Mouse (Mus musculus) lung, postnatal 4 days (tissue): ENCODE data around the gene Krt28.
A peak's percentile ranks its signal among the peaks of the same experiment; 100 is the strongest.

ENCODE experiments used
- DNase-seq, 2 experiments: peaks; one replicate each; pipeline ENCODE4 v3.0.0; 2021

The Krt28 gene

DNA sequence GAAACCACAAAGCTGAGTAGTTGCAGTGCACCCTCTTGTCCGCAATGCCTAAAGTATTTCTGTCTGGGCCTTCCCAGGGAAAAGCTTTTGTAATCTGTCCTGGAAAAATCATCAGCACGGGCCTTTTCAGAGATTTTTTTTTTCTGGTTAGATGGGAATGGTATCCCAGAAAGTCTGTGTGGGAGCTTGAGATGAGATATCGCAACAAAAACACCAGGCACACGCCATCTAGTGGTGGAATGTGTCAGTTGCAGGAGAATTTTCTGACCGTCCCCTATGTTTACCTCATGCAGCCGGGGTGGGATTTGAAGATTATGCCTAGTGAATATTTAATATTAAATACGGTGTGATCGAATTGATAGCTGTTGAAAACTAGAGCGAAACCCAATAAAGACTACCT lies 10.3 kb downstream of the Krt28 start:
- DNase-seq: peak in 1 of 2 experiments; percentile 22

DNA sequence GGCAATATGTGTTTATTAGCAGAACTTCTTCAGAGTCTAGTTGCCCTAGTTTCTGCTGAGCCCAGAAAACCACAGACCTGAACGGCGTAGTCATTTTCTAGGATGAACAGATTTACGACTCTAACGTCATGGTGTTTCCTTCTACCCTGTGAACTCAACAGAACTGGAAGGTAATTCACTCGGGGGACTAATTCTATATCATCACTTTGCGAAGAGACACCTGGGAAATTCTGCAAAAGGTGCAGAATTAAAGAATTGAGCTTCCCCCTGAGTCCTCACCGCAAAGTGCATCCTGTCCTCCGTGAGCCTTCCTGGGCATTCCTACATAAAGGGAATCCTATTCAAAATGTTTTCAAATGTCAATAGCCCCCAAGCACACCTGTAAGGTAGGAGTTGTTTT lies 13.3 kb downstream of the Krt28 start:
- DNase-seq: no peak

DNA sequence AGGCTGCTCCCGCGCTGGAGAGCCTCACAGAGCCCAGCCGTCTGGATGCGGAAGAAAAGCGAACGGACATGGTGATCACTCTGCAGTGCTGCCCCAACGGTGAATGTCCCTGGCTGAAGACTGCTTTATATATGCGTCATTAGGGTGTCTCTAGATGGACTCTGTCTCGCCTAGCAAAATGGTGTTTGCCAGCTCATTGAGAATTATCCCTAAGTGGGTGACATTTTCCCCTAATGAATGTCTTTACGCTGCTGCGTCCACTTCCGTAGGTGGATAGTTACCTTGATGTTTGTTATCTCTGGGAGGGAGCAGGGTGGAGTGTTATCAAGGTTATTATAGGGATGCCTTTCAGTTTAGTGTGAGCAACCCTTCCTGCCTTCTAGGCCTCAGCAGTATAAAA lies 23.7 kb downstream of the Krt28 start, which contains the start of gene Krt27:
TSS of gene Krt27 (minus strand) at position 101 of the 400 bp plus-strand sequence.
- no peak for DNase-seq

DNA sequence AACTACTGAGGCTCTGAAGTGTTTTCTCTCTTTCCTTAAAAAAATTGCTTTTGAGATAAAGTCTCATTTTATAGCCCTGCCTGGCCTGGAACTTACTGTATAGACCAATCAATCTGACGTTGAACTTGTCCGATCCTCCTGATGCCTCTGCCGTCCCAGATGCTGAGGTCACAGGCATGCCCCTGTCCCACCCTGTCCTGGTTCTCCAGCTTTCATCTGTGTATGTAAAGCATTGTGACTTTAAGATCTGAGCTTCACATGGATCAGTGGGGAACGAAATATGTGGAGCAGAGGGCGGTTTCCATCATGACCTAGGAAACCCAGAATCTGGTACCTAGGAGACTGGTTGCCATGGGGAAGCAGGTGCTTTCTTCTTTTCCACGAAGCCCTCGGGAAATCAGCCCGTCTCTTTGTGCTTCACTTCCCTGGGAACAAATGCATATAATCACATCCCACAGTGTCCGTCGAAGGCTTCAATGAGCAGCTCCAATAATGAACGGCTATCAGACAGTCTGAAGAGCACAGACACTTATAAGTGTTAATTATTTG lies 35.3 kb downstream of the Krt28 start:
- DNase-seq: no peak

DNA sequence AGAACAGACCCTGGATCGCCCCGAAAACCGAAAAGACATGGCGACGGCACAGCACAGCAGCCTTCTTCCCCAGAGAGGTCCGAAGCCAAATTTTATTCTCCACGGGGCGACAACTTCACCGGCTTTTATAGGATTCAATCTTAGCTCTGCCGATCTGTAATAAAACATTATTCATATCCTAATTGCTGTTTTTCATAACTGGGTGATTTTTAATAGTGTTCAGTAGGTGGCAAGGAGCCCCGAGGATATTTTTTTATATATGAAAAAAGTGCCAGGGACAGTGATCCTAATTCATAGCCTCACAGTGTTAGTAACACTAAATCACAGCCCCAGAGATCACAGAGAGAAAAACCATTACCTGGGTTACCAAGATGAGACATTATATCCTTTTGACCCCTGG lies 36.8 kb downstream of the Krt28 start, which contains the start of gene Krt26:
TSS of gene Krt26 (minus strand) at position 101 of the 400 bp plus-strand sequence.
- no peak for DNase-seq

DNA sequence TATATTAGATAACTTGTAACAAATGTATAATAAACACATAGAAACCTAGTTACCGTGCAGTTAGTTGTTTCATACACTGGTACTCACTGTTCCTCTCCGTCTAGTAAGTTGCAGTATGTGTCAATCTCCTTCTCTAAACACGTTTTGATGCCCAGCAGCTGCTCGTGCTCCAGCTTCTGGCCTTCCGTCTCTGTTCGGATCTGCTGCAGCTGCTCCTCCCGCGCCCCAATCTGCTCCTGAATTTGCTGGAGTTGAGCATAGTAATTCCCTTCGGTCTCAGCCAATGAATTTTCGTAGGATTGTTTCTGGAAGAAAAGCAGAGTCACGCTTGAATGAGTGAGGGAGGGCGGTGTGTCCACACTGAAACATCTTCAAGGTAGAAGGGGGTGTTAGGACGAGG lies 41.3 kb downstream of the Krt28 start:
- DNase-seq: no peak

DNA sequence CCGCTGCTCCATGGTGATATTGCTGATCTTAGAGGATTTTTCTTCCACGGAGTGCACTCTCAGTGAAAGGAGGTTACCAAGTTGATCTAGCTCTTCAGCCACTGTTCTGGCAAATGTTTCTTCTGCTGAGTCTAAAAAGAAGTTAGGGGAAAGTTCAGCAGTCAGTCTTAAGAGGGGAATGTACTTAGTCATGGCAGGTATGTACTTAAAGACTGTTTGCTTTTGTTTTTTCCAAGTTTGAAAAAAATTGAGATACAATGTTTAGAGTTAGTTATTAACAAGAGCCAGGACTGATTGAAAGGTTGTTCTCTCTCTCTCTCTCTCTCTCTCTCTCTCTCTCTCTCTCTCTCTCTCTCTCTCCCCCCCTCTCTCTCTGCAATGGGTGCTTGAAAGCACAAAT lies 45.0 kb downstream of the Krt28 start:
- DNase-seq: no peak

DNA sequence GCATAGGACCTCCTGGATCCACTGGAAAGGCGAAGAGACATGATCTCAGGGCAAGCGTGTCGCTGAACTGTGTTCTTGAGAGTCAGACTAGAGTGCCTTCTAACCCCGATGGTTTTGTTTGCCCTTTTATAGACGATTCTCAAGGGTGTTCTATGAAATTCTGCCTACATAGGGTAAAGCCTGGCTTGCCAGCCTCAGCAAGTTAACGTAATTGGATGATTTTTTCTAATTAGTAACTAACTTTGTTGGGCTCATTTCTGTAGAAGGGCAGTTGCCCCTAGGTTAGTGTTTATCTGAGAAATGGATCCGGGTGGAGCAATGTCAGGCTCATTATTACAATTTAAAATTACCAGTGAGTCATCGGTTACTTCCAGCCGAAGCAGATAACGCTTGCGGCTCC lies 51.9 kb downstream of the Krt28 start, which contains the start of gene Krt25:
TSS of gene Krt25 (minus strand) at position 101 of the 400 bp plus-strand sequence.
- DNase-seq: no peak

DNA sequence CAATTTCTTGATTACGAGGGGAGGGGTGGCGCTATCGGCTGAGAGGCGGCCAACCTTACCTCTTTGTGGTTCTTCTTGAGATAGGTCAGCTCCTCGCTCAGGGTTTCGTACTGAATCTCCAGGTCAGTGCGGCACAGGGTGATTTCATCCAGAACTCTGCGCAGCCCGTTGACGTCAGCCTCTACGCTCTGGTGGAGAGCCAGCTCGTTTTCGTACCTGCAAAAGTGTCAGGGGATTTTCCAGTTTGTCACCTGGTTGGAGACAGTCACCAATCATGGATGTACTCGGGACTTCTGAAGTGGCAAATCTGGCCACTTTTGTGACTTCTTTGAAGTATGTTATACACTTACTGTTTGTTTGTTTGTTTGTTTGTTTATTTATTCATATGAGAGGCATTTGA lies 53.6 kb downstream of the Krt28 start:
- no peak for DNase-seq

DNA sequence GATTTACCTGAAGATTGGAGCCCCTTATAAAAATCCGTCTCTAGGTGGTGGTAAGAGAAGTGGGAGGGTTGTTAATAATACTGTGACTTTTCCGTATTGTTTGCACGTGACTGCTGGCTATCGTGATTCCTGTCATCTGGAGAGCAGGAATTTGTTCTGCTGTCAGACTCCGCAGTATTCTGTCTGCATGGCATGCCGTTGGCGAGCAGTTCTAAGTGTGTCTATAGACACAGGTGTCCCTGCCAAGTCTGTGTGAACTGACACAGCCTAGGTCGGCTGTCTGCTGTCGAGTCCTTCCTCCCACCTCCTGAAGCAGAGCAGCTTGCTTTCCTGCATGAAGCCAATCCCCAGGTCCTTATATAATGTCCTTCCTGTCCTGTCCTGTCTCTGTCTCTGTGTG lies 55.6 kb downstream of the Krt28 start:
- DNase-seq: no peak

DNA sequence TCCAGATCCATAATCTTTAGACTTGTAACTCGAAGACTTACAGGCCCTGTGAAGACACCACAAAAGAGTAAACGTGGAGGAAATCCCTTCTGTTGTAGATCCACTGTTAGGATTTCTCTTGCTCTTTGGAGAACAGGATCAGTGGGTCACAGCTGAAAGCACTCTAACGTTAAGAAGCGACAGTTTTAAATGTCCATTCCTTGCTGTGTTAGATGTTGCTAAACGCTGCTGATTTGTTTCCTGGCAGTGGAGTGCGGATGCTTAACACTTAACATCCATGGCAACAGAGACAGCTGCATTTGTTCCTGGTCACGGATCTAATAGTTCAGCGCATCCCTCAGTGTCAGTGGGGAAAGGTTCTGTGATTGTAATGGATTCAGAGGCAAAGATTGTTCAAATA lies 58.2 kb downstream of the Krt28 start:
- no peak for DNase-seq
